Mouse (Mus musculus) embryonic fibroblast, embryonic 13.5 days (primary cell): ENCODE data around the gene Gas2l2.

ENCODE experiments used
- CTCF ChIP-seq: IDR thresholded peaks from 2 replicates; pipeline ENCODE4 v1.5.1; 2011; ENCODE audit warnings: mild to moderate bottlenecking, control low read depth, low read length, moderate library complexity, borderline replicate concordance; ENCODE audit not compliant: insufficient read depth
- POLR2A ChIP-seq: IDR thresholded peaks from 2 replicates; pipeline ENCODE4 v1.6.1; 2011; ENCODE audit warnings: low read depth, mild to moderate bottlenecking, control low read depth, low read length, moderate library complexity

- no peak for TF ChIP-seq POLR2A
- no peak for TF ChIP-seq CTCF
These were observed 20.0 kb upstream of the Gas2l2 start for GRCm38 (mm10) chr11:83449298-83449697.
